Mouse (Mus musculus): ENCODE data around the gene Osbp2. TPM values are rescaled to one million over a fixed set of nuclear protein-coding genes. Genes with fewer than 3 reads are reported as not detected.
A peak's percentile ranks its signal among the peaks of the same experiment; 100 is the strongest.

The Osbp2 gene
- polyA plus RNA-seq, 1 experiment from 2014 or later: 1.5 TPM

DNA sequence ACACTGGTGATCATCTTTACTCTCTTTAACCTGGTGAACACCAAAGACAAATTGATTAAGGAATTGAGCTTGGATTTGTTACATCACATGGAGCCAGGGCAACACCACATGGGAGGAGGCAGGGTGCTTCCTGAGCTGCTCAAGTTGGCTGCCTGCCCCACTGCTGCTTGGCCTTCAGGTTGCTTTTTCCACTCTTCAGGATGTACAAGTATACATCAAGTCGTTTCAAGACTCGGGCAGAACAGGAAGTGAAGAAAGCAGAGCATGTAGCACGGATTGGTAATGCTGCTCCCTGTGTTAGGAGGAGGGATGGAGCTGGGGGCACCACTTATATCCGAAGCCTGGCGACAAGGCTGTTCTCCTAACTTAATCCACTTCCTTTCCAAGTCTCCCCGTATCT lies 186.5 kb downstream of the Osbp2 start:
- ATAC-seq (ENCODE audit: low FRiP score): no peak
- DNase-seq (ENCODE audit: low spot score, missing footprints): peak; percentile 60
- H3K9ac ChIP-seq (ENCODE audit: low read length): no peak overlapping the region
- WGBS: 92% methylated on average over 6 of the region's 6 CpGs
- peaks cover 32% of the 10 kb centered on the region for H3K36me3 ChIP-seq (ENCODE audit: control insufficient read depth, insufficient read depth, low read length)
- H3K4me2 ChIP-seq: no peak overlapping the region
- no peaks in the 10 kb centered on the region for H3K9me3 ChIP-seq (ENCODE audit: control insufficient read depth, low read length)
- no peaks in the 10 kb centered on the region for H3K4me1 ChIP-seq (ENCODE audit: control insufficient read depth, insufficient read depth, low read length)
- no peak overlapping the region for H3K4me3 ChIP-seq (ENCODE audit: low read depth, low read length)
- H3K27me3 ChIP-seq (ENCODE audit: control insufficient read depth, insufficient read depth, low read length): no peaks in the 10 kb centered on the region
- H3K27ac ChIP-seq (ENCODE audit: low read depth, low read length): no peak overlapping the region

DNA sequence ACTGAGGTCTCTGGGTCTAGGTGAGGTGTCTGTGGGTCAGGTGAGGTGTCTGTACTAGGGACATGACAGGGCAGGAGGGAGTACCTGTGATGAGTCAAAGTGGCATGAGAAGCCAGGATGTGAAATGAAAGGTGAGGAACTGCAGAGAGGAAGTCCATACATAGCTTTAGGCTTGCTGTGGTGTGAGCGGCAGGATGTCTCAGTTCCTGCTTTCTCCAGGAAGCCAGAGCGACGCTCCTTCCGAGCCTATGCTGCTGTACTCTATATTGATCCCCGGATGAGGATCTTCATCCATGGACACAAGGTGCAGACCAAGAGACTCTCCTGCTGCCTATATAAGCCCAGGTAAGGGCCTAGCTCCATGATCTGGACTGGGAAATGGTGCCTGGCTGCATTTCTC lies 187.3 kb downstream of the Osbp2 start:
- WGBS: 90% methylated on average over 5 of the region's 5 CpGs
- Histone ChIP-seq H3K9me3 (ENCODE audit: control insufficient read depth, low read length) (no peaks in the 10 kb centered on the region), H3K4me1 (ENCODE audit: control insufficient read depth, insufficient read depth, low read length) (no peaks in the 10 kb centered on the region), H3K4me2 (no peak overlapping the region), H3K27ac (ENCODE audit: low read depth, low read length) (no peak overlapping the region), H3K27me3 (ENCODE audit: control insufficient read depth, insufficient read depth, low read length) (no peaks in the 10 kb centered on the region), H3K36me3 (ENCODE audit: control insufficient read depth, insufficient read depth, low read length) (peaks cover 39% of the 10 kb centered on the region), H3K9ac (ENCODE audit: low read length) (no peak overlapping the region), H3K4me3 (ENCODE audit: low read depth, low read length) (no peak overlapping the region)
- DNase-seq (ENCODE audit: low spot score, missing footprints) (peak; percentile 64), ATAC-seq (ENCODE audit: low FRiP score) (no peak)

DNA sequence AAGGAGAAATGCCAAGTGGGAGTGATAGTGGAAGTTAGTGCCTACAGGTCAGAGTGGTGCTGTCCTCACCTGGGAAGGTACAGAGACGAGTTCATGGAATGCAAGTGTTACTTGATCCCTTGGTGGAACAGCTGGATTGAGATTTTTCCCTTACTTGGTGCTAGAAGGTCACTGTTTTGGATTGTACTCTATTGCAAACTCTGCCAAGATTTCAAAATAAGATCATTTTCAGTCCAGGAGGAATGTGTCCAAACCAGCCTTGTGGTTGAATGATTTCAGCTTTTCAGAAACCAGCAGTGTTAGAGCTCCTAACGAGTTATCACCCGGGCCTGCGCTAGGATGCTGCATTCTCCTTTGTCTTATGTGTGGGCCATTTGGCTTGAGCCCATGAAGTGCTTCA lies 189.2 kb downstream of the Osbp2 start:
- H3K4me3 ChIP-seq (ENCODE audit: low read depth, low read length): no peak overlapping the region
- no peak overlapping the region for H3K4me2 ChIP-seq
- WGBS: 93% methylated on average over 4 of the region's 4 CpGs
- H3K9ac ChIP-seq (ENCODE audit: low read length): no peak overlapping the region
- H3K36me3 ChIP-seq (ENCODE audit: control insufficient read depth, insufficient read depth, low read length): peaks cover 28% of the 10 kb centered on the region
- ATAC-seq (ENCODE audit: low FRiP score): no peak
- no peaks in the 10 kb centered on the region for H3K27me3 ChIP-seq (ENCODE audit: control insufficient read depth, insufficient read depth, low read length)
- DNase-seq (ENCODE audit: low spot score, missing footprints): peak; percentile 64
- H3K27ac ChIP-seq (ENCODE audit: low read depth, low read length): no peak overlapping the region
- no peaks in the 10 kb centered on the region for H3K9me3 ChIP-seq (ENCODE audit: control insufficient read depth, low read length)
- no peaks in the 10 kb centered on the region for H3K4me1 ChIP-seq (ENCODE audit: control insufficient read depth, insufficient read depth, low read length)

DNA sequence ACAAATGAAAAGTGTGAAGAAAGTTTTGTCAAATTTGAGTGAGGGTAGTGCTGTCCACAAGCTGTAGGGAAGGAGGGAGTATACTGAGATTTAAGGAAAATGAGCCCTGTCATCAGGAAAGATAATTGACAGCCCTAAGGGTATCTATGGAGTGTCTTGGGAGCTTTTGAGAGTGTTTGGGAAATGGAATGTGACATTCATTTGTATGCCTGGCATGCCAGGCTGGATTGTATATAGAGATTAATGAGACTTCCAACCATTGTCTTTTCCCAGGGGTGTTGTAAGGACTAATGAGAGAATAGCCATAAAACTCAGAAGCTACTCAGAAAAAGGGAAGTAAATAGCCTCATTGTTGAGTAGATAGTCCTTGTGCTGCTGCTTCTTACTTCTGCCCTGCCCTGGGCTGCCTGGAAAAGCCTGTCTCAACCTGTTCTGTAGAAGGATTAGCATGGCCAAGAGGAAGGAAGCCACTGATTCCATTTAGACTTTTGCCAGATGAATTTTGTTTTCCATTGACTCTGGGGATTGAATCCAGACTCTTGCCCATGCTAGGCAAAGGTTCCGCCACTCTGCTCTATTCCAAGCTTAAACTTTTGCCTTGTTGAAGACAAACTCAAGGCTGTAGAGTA lies 192.6 kb downstream of the Osbp2 start:
- Histone ChIP-seq H3K4me3 (ENCODE audit: low read depth, low read length) (no peak overlapping the region), H3K4me1 (ENCODE audit: control insufficient read depth, insufficient read depth, low read length) (no peaks in the 10 kb centered on the region), H3K4me2 (no peak overlapping the region), H3K36me3 (ENCODE audit: control insufficient read depth, insufficient read depth, low read length) (peaks cover 22% of the 10 kb centered on the region), H3K9ac (ENCODE audit: low read length) (no peak overlapping the region), H3K27me3 (ENCODE audit: control insufficient read depth, insufficient read depth, low read length) (no peaks in the 10 kb centered on the region), H3K9me3 (ENCODE audit: control insufficient read depth, low read length) (no peaks in the 10 kb centered on the region), H3K27ac (ENCODE audit: low read depth, low read length) (no peak overlapping the region)
- WGBS: 89% methylated on average over 1 of the region's 1 CpGs
- DNase-seq (ENCODE audit: low spot score, missing footprints): peak; percentile 74
- no peak for ATAC-seq (ENCODE audit: low FRiP score)

DNA sequence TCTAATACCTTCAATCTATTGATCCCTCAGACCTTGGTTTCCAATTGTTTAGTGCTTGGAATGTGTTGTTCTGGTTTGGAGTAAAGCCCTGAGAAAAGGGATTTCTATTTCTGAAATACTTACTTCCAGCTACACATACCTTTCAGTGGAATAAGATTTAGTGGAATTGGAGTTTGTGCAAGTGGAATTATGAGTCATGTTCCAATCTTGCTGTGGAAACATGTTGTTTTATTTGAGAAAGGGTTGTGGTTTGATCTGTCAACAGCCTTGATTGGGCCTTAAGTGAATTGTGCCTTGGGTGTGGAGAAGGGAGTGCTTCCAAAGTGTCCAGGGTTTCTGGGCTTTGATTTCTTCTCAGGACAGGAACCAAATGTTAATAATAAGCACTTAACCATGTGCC lies 193.9 kb downstream of the Osbp2 start:
- Histone ChIP-seq H3K4me3 (ENCODE audit: low read depth, low read length) (no peak overlapping the region), H3K36me3 (ENCODE audit: control insufficient read depth, insufficient read depth, low read length) (peaks cover 18% of the 10 kb centered on the region; the same call in 1 of the 2 replicates), H3K27me3 (ENCODE audit: control insufficient read depth, insufficient read depth, low read length) (no peaks in the 10 kb centered on the region), H3K9me3 (ENCODE audit: control insufficient read depth, low read length) (no peaks in the 10 kb centered on the region), H3K4me1 (ENCODE audit: control insufficient read depth, insufficient read depth, low read length) (no peaks in the 10 kb centered on the region), H3K9ac (ENCODE audit: low read length) (no peak overlapping the region), H3K4me2 (no peak overlapping the region), H3K27ac (ENCODE audit: low read depth, low read length) (no peak overlapping the region)
- ATAC-seq (ENCODE audit: low FRiP score) (no peak), DNase-seq (ENCODE audit: low spot score, missing footprints) (no peak)

DNA sequence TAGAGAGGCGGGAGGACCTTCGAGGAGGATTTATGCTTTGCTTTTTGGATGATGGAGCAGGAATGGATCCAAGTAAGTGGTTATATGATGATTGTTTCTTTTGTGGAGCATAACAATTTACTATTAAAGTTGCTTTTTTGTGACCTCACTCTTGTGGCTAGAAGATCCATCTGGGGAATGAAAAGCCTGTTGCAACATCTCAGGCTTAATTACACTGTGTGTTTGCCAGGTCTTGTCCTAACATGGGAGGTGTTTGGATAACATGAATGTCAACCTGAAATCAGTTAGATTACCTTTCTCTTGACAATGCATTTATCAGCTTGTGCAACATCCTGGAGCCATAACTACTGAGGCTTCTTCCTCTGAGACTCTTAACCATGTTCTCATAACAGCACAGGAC lies 194.9 kb downstream of the Osbp2 start:
- H3K4me1 ChIP-seq (ENCODE audit: control insufficient read depth, insufficient read depth, low read length): no peaks in the 10 kb centered on the region
- 95% methylated on average over 2 of the region's 2 CpGs for whole genome bisulfite sequencing
- ATAC-seq (ENCODE audit: low FRiP score) (no peak), DNase-seq (ENCODE audit: low spot score, missing footprints) (no peak)
- no peaks in the 10 kb centered on the region for H3K9me3 ChIP-seq (ENCODE audit: control insufficient read depth, low read length)
- H3K4me2 ChIP-seq: no peak overlapping the region
- peaks cover 13% of the 10 kb centered on the region; the same call in 1 of the 2 replicates for H3K36me3 ChIP-seq (ENCODE audit: control insufficient read depth, insufficient read depth, low read length)
- H3K27me3 ChIP-seq (ENCODE audit: control insufficient read depth, insufficient read depth, low read length): no peaks in the 10 kb centered on the region
- no peak overlapping the region for H3K9ac ChIP-seq (ENCODE audit: low read length)
- H3K4me3 ChIP-seq (ENCODE audit: low read depth, low read length): no peak overlapping the region
- H3K27ac ChIP-seq (ENCODE audit: low read depth, low read length): no peak overlapping the region

DNA sequence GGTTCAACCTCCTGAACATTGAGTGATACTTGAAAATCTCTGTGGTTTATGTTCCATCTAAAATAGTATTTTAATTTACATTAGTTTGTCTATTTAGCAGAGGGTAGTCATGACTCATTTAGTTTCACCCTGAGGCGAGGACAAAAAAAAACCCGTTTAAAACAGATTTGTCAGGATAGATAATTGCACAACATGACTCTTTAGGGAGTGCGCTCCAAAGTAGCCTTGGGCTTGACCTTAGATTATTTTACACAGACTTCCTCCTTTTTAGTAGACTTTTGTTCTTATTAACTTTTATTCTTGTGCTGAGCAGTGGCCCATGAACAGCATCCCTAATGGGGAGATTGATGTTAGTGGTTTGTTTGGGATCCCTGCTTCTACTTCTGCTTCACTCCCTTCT lies 196.2 kb downstream of the Osbp2 start:
- Histone ChIP-seq H3K4me1 (ENCODE audit: control insufficient read depth, insufficient read depth, low read length) (no peaks in the 10 kb centered on the region), H3K27ac (ENCODE audit: low read depth, low read length) (no peak overlapping the region), H3K36me3 (ENCODE audit: control insufficient read depth, insufficient read depth, low read length) (peaks cover 15% of the 10 kb centered on the region; the same call in 1 of the 2 replicates), H3K9ac (ENCODE audit: low read length) (no peak overlapping the region), H3K27me3 (ENCODE audit: control insufficient read depth, insufficient read depth, low read length) (no peaks in the 10 kb centered on the region), H3K4me3 (ENCODE audit: low read depth, low read length) (no peak overlapping the region), H3K9me3 (ENCODE audit: control insufficient read depth, low read length) (no peaks in the 10 kb centered on the region), H3K4me2 (no peak overlapping the region)
- WGBS: 94% methylated on average over 3 of the region's 3 CpGs
- no peak for ATAC-seq (ENCODE audit: low FRiP score)
- no peak for DNase-seq (ENCODE audit: low spot score, missing footprints)

DNA sequence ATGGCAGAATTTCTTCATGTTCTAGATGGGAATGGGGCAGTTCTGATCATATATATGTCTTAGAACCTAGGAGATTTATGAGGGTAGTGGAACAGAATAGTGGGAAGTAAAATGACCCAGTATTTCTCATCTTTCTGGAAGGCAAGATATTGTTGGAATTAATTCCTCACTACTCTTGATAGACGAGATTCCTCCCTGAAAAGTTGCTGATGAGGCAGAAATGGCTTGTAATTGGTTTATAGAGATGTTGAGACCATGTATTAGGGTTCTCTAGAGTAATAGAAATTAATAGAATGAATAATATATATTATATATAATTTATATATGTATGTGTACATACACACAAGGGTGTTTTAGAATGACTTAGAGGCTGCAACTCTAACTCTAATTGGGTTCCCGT lies 201.7 kb downstream of the Osbp2 start:
- 93% methylated on average over 2 of the region's 2 CpGs for WGBS
- no peak overlapping the region for H3K4me3 ChIP-seq (ENCODE audit: low read depth, low read length)
- ATAC-seq (ENCODE audit: low FRiP score) (no peak), DNase-seq (ENCODE audit: low spot score, missing footprints) (peak; percentile 23)
- H3K9ac ChIP-seq (ENCODE audit: low read length): no peak overlapping the region
- H3K4me1 ChIP-seq (ENCODE audit: control insufficient read depth, insufficient read depth, low read length): no peaks in the 10 kb centered on the region
- no peak overlapping the region for H3K4me2 ChIP-seq
- H3K27ac ChIP-seq (ENCODE audit: low read depth, low read length): no peak overlapping the region
- H3K9me3 ChIP-seq (ENCODE audit: control insufficient read depth, low read length): no peaks in the 10 kb centered on the region
- H3K27me3 ChIP-seq (ENCODE audit: control insufficient read depth, insufficient read depth, low read length): no peaks in the 10 kb centered on the region
- 0 out of 2 replicates have a peak, but pooled peaks cover 6% of the 10 kb centered on the region for H3K36me3 ChIP-seq (ENCODE audit: control insufficient read depth, insufficient read depth, low read length)
